Mouse (Mus musculus) hematopoietic multipotent progenitor cell, adult 10-12 weeks (in vitro differentiated cells): ENCODE results near the gene Zfyve9. TPM values are rescaled to one million over a fixed set of nuclear protein-coding genes. Genes with fewer than 3 reads are reported as not detected.

Source experiments
- polyA plus RNA-seq: library from polyadenylated mRNA; stranded (reverse); fragments of >175 nt; gene quantifications from 2 replicates; pipeline ENCODE4 v1.2.3, GENCODE M21; 2012; ENCODE audit warnings: low replicate concordance

The Zfyve9 gene
- 0.68 and 1.6 TPM in 2 replicates for polyA plus RNA-seq

GRCm38 (mm10) chr4:108780057-108780863 lies at the start of gene Zfyve9:
Gene Zfyve9, minus strand, starts transcription at chr4:108780798.

GRCm38 (mm10) chr4:108719349-108719748 lies 61.2 kb downstream of the Zfyve9 start, which contains the start of gene 3110021N24Rik:
Gene 3110021N24Rik, plus strand, starts transcription at chr4:108719649.

GRCm38 (mm10) chr4:108619587-108620341 lies 160.8 kb downstream of the Zfyve9 start, which contains the start of gene Cc2d1b:
Gene Cc2d1b, plus strand, starts transcription at chr4:108619940.

Other genes with a start within 250 kb of the Zfyve9 start
- 1.3 and 4.0 TPM in 2 replicates for gene Prpf38a, start 201.5 kb downstream of the Zfyve9 start, polyA plus RNA-seq
- 0.17 and 3.8 TPM in 2 replicates for gene Orc1, start 201.4 kb downstream of the Zfyve9 start, polyA plus RNA-seq
- 67.9 and 97.8 TPM in 2 replicates for gene Cc2d1b, start 160.9 kb downstream of the Zfyve9 start, polyA plus RNA-seq
- gene 3110021N24Rik, start 61.1 kb downstream of the Zfyve9 start, polyA plus RNA-seq = 0.06 and 0.36 TPM in 2 replicates
- 7.4 and 8.8 TPM in 2 replicates for gene Btf3l4, start 52.8 kb upstream of the Zfyve9 start, polyA plus RNA-seq
- gene Txndc12, start 53.8 kb upstream of the Zfyve9 start, polyA plus RNA-seq = 16.2 and 21.3 TPM in 2 replicates
- gene Kti12, start 67.0 kb upstream of the Zfyve9 start, polyA plus RNA-seq = 47.1 and 49.4 TPM in 2 replicates
- gene A730015C16Rik, start 67.8 kb upstream of the Zfyve9 start, polyA plus RNA-seq = 0.45 TPM in 1 of 2 replicates, not detected in the other
- gene Rab3b, start 98.3 kb upstream of the Zfyve9 start, polyA plus RNA-seq = 0.55 and 0.97 TPM in 2 replicates
- 20.7 and 29.3 TPM in 2 replicates for gene Nrd1, start 219.9 kb upstream of the Zfyve9 start, polyA plus RNA-seq